Mouse (Mus musculus) cerebellum, adult 2 months (tissue): ENCODE measurements around the gene Srgap3.

ENCODE experiments used
- CTCF ChIP-seq: fragments of 200-500 bp; IDR thresholded peaks from 2 replicates; pipeline ENCODE4 v1.5.1; 2011; ENCODE audit warnings: low read depth, mild to moderate bottlenecking, control low read depth, low read length, moderate library complexity, borderline replicate concordance; ENCODE audit not compliant: insufficient read depth
- POLR2A ChIP-seq: fragments of 200-500 bp; IDR thresholded peaks from 2 replicates; pipeline ENCODE4 v1.6.1; 2011; ENCODE audit warnings: low read length, control low read depth, borderline replicate concordance; ENCODE audit not compliant: insufficient read depth

DNA sequence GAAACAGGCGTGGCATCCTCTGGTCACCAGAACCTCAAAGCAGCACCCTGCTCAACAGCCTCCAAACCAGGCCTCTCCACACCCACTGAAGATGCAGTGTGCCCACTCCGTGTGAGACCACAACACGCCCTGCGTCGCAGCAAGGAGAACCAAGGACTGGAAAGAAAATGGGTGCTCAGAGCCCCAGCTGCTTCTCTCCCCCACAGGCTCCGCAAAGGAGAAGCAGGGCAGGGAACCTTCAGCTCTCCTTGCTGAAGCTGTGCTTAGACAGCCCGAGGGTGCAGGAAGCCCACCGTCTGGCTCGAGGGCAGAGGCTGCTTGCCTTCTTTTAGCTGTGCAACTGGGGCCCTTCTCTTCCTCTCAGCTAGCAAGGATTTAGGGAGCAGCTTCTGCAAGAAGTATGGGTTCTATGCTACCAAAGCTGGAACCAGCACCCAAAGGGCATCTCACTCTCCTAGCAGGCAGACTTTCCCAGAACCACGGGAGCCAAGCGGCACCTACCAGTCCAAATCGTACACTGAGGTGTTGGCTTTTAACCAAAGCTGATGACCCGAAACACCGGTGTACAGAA is 1.8 kb downstream of the Srgap3 start:
- TF ChIP-seq CTCF: no peak
- TF ChIP-seq POLR2A: no peak; the same call in 1 of the 2 replicates
